Mouse (Mus musculus) megakaryocyte, embryonic 14.5 days (primary cell): ENCODE measurements at regions not wholly inside any gene's neighbourhood (a gene's known extent, or its start where the extent isn't known, plus 50 kb on each side); places are given as distances from the start of the nearest gene placed in this dataset.

Source experiments
- H3K27me3 ChIP-seq: replicated peaks from 2 replicates; pipeline ENCODE3; 2012; ENCODE audit warnings: inconsistent platforms
- H3K36me3 ChIP-seq: replicated peaks from 2 replicates; pipeline ENCODE3; 2012; ENCODE audit warnings: low read length, inconsistent platforms, mixed read lengths
- H3K4me1 ChIP-seq: 2 replicates; pipeline ENCODE4 v1.6.1; 2012; ENCODE audit warnings: inconsistent platforms
- H3K4me3 ChIP-seq: replicated peaks from 2 replicates; pipeline ENCODE3; 2012; ENCODE audit warnings: moderate library complexity, mild to moderate bottlenecking, inconsistent platforms
- H3K9me3 ChIP-seq: 2 replicates; pipeline ENCODE4 v1.6.1; 2012; ENCODE audit warnings: inconsistent platforms
- FLI1 ChIP-seq: IDR thresholded peaks from 2 replicates; pipeline ENCODE4 v1.6.1; 2012; ENCODE audit warnings: low read length, inconsistent platforms, mixed read lengths
- GATA1 ChIP-seq: IDR thresholded peaks from 3 replicates; pipeline ENCODE4 v1.6.1; 2012; ENCODE audit warnings: mixed read lengths, low read length, inconsistent platforms, borderline replicate concordance

GRCm38 (mm10) chr9:13905086-13905669 lies 77.7 kb downstream of the Fam76b start:
- no peak for TF ChIP-seq FLI1
- TF ChIP-seq GATA1, result no peak
- Histone ChIP-seq H3K4me1 (peaks cover 7% of the 10 kb centered on the region), H3K4me3 (no peak overlapping the region), H3K27me3 (peaks cover 6% of the 10 kb centered on the region), H3K9me3 (peaks cover 4% of the 10 kb centered on the region; the same call in 1 of the 2 replicates), H3K36me3 (no peaks in the 10 kb centered on the region)

- Histone ChIP-seq H3K9me3 (no peaks in the 10 kb centered on the region), H3K4me1 (peaks cover 7% of the 10 kb centered on the region), H3K27me3 (peaks cover 6% of the 10 kb centered on the region), H3K36me3 (no peaks in the 10 kb centered on the region), H3K4me3 (no peak overlapping the region)
- TF ChIP-seq FLI1, result no peak
- TF ChIP-seq GATA1, result no peak
These were observed 79.2 kb downstream of the Fam76b start for GRCm38 (mm10) chr9:13906736-13907135.

- H3K4me3 ChIP-seq, result no peak overlapping the region
- TF ChIP-seq GATA1, result no peak
- no peak for TF ChIP-seq FLI1
- H3K4me1 ChIP-seq, result no peaks in the 10 kb centered on the region; the same call in 1 of the 2 replicates
- no peaks in the 10 kb centered on the region for H3K36me3 ChIP-seq
- no peaks in the 10 kb centered on the region for H3K9me3 ChIP-seq
- H3K27me3 ChIP-seq, result peaks cover 4% of the 10 kb centered on the region
These were observed 82.1 kb downstream of the Fam76b start for GRCm38 (mm10) chr9:13909604-13910003.

- no peaks in the 10 kb centered on the region for H3K36me3 ChIP-seq
- no peaks in the 10 kb centered on the region for H3K4me1 ChIP-seq
- peaks cover 4% of the 10 kb centered on the region for H3K27me3 ChIP-seq
- no peak for TF ChIP-seq FLI1
- no peak for TF ChIP-seq GATA1
- no peak overlapping the region for H3K4me3 ChIP-seq
- no peaks in the 10 kb centered on the region for H3K9me3 ChIP-seq
These were observed 82.6 kb downstream of the Fam76b start for GRCm38 (mm10) chr9:13910091-13910490.

- Histone ChIP-seq H3K4me1 (no peaks in the 10 kb centered on the region), H3K27me3 (peaks cover 3% of the 10 kb centered on the region), H3K36me3 (no peaks in the 10 kb centered on the region), H3K4me3 (no peak overlapping the region), H3K9me3 (no peaks in the 10 kb centered on the region)
- TF ChIP-seq FLI1 (no peak), GATA1 (no peak)
These were observed 85.9 kb downstream of the Fam76b start for GRCm38 (mm10) chr9:13913459-13913858.

- peaks cover 3% of the 10 kb centered on the region for H3K27me3 ChIP-seq
- no peak overlapping the region for H3K4me3 ChIP-seq
- no peaks in the 10 kb centered on the region for H3K36me3 ChIP-seq
- H3K4me1 ChIP-seq, result no peaks in the 10 kb centered on the region
- no peaks in the 10 kb centered on the region for H3K9me3 ChIP-seq
- TF ChIP-seq FLI1, result no peak
- no peak for TF ChIP-seq GATA1
These were observed 86.6 kb downstream of the Fam76b start for GRCm38 (mm10) chr9:13914131-13914530.

GRCm38 (mm10) chr9:13914847-13915246 lies 87.3 kb downstream of the Fam76b start:
- peaks cover 2% of the 10 kb centered on the region for H3K27me3 ChIP-seq
- TF ChIP-seq FLI1 (no peak), GATA1 (no peak)
- no peak overlapping the region for H3K4me3 ChIP-seq
- peaks cover 5% of the 10 kb centered on the region; the same call in 1 of the 2 replicates for H3K4me1 ChIP-seq
- no peaks in the 10 kb centered on the region for H3K36me3 ChIP-seq
- no peaks in the 10 kb centered on the region for H3K9me3 ChIP-seq

GRCm38 (mm10) chr9:13916837-13917236 lies 89.3 kb downstream of the Fam76b start:
- TF ChIP-seq GATA1 (no peak), FLI1 (no peak)
- Histone ChIP-seq H3K4me3 (no peak overlapping the region), H3K36me3 (no peaks in the 10 kb centered on the region), H3K4me1 (peaks cover 5% of the 10 kb centered on the region; the same call in 1 of the 2 replicates), H3K27me3 (peaks cover 2% of the 10 kb centered on the region), H3K9me3 (0 out of 2 replicates have a peak, but pooled peaks cover 3% of the 10 kb centered on the region)

- no peak for TF ChIP-seq GATA1
- TF ChIP-seq FLI1, result no peak
- H3K9me3 ChIP-seq, result peaks cover 11% of the 10 kb centered on the region
These were observed 91.2 kb downstream of the Fam76b start for GRCm38 (mm10) chr9:13918606-13919202.

GRCm38 (mm10) chr9:13919739-13920410 lies 92.4 kb downstream of the Fam76b start:
- H3K36me3 ChIP-seq, result no peaks in the 10 kb centered on the region
- peaks cover 11% of the 10 kb centered on the region for H3K9me3 ChIP-seq
- H3K4me1 ChIP-seq, result peaks cover 5% of the 10 kb centered on the region; the same call in 1 of the 2 replicates
- TF ChIP-seq FLI1, result no peak
- TF ChIP-seq GATA1, result no peak
- H3K27me3 ChIP-seq, result peaks cover 2% of the 10 kb centered on the region
- no peak overlapping the region for H3K4me3 ChIP-seq

More at GRCm38 (mm10) chr9:13918606-13919202, 91.2 kb downstream of the Fam76b start:
- H3K36me3 ChIP-seq, result no peaks in the 10 kb centered on the region
- peaks cover 5% of the 10 kb centered on the region; the same call in 1 of the 2 replicates for H3K4me1 ChIP-seq
- peaks cover 2% of the 10 kb centered on the region for H3K27me3 ChIP-seq
- no peak overlapping the region for H3K4me3 ChIP-seq
